Comparison of ENCODE assay signal across 10 mouse cellular contexts in genomic region chr3:118435248-118435647, GRCm38 (mm10).
DNase-seq lines count a peak whose midpoint lies in the region; ATAC-seq and TF ChIP-seq lines count a peak whose summit lies in the region.
"Had no signal": no experiment of that assay in that cellular context is flagged by ENCODE, and none has a peak within 500 bp of the region (broad histone marks: within the 10 kb centered on the region; RNA-seq: fewer than 3 reads in every experiment).

No protein-coding gene starts in this region.

- intact Hi-C loops in heart, postnatal 10 days (cut with DNase I): no loop called here

- H3K27me3 ChIP-seq in heart, embryonic 10.5 days (ENCODE audit: insufficient read depth, poor library complexity, severe bottlenecking): peaks cover 62% of the 10 kb centered on the region
- H3K27me3 ChIP-seq in E14TG2a.4 (ENCODE audit: insufficient read depth, low read length): peaks cover 57% of the 10 kb centered on the region
- no peaks in the 10 kb centered on the region for H3K27me3 ChIP-seq in forebrain, embryonic 15.5 days
- H3K27me3 ChIP-seq in limb, embryonic 14.5 days (ENCODE audit: control insufficient read depth, insufficient read depth, low read length): peaks cover 37% of the 10 kb centered on the region

- H3K4me1 ChIP-seq in heart, embryonic 10.5 days: peaks cover 5% of the 10 kb centered on the region
- peaks cover 24% of the 10 kb centered on the region for H3K4me1 ChIP-seq in E14TG2a.4 (replicated peaks; ENCODE audit: low read depth, low read length)
- peaks cover 30% of the 10 kb centered on the region for H3K4me1 ChIP-seq in forebrain, embryonic 15.5 days
- H3K4me1 ChIP-seq in limb, embryonic 14.5 days (ENCODE audit: control insufficient read depth, insufficient read depth, low read length): peaks cover 17% of the 10 kb centered on the region

- peak overlapping the region; percentile 62; the same call in 1 of the 2 replicates for H3K4me3 ChIP-seq in heart, embryonic 10.5 days
- peak overlapping the region; percentile 63 for H3K4me3 ChIP-seq in E14TG2a.4 (replicated peaks; ENCODE audit: low read length)
- peak overlapping the region; percentile 55 for H3K4me3 ChIP-seq in forebrain, embryonic 15.5 days
- H3K4me3 ChIP-seq in limb, embryonic 14.5 days (replicated peaks; ENCODE audit: low read length): peak overlapping the region; percentile 41; the same call in 1 of the 2 replicates

- 10% methylated on average over 9 of the region's 9 CpGs for WGBS in heart, embryonic 10.5 days
- 13% methylated on average over 9 of the region's 9 CpGs for WGBS in forebrain, embryonic 15.5 days
- 10% methylated on average over 9 of the region's 9 CpGs for WGBS in limb, embryonic 14.5 days

- no peak for TF ChIP-seq POLR2A in limb, embryonic 14.5 days (IDR thresholded peaks at IDR 0.05; ENCODE audit: borderline replicate concordance, extremely low read depth, insufficient read depth, insufficient read length)

- no peak for DNase-seq in heart, embryonic 10.5 days (ENCODE audit: low spot score)
- DNase-seq in heart, postnatal 10 days: no peak
- DNase-seq in limb, embryonic 14.5 days (ENCODE audit: low spot score): no peak
- DNase-seq in gastrocnemius, postnatal 25 days: no peak
- DNase-seq in cerebellum, postnatal 14 days: no peak
- DNase-seq in gastrocnemius, postnatal 10 days: no peak
- DNase-seq: cerebellum, adult 9-10 months; heart, postnatal 36 days had no signal

- H3K9me3 ChIP-seq in heart, embryonic 10.5 days: no peaks in the 10 kb centered on the region
- H3K9me3 ChIP-seq in E14TG2a.4 (ENCODE audit: low read length): no peaks in the 10 kb centered on the region
- no peaks in the 10 kb centered on the region for H3K9me3 ChIP-seq in forebrain, embryonic 15.5 days
- H3K9me3 ChIP-seq in limb, embryonic 14.5 days (ENCODE audit: control insufficient read depth, low read length): no peaks in the 10 kb centered on the region

- TF ChIP-seq CTCF in E14TG2a.4 (conservative IDR thresholded peaks at IDR 0.05; ENCODE audit: low read length): no peak

- H3K4me2 ChIP-seq in forebrain, embryonic 15.5 days (replicated peaks): peak overlapping the region; percentile 89
- H3K4me2 ChIP-seq in limb, embryonic 14.5 days (replicated peaks; ENCODE audit: low read depth, low read length, severe bottlenecking): peak overlapping the region; percentile 72

- H3K9ac ChIP-seq in forebrain, embryonic 15.5 days (replicated peaks): peak overlapping the region; percentile 70
- no peak overlapping the region for H3K9ac ChIP-seq in limb, embryonic 14.5 days (ENCODE audit: low read depth, low read length, severe bottlenecking)

- H3K36me3 ChIP-seq in heart, embryonic 10.5 days: no peaks in the 10 kb centered on the region
- no peaks in the 10 kb centered on the region for H3K36me3 ChIP-seq in E14TG2a.4 (ENCODE audit: insufficient read depth, low read length)
- no peaks in the 10 kb centered on the region for H3K36me3 ChIP-seq in forebrain, embryonic 15.5 days
- no peaks in the 10 kb centered on the region for H3K36me3 ChIP-seq in limb, embryonic 14.5 days (ENCODE audit: control insufficient read depth, insufficient read depth, low read length)

- no peak for ATAC-seq in forebrain, embryonic 15.5 days (replicated peaks)
- ATAC-seq in limb, embryonic 14.5 days (ENCODE audit: low FRiP score, low read depth): no peak

- no peak overlapping the region for H3K27ac ChIP-seq in heart, embryonic 10.5 days
- peak overlapping the region; percentile 87 for H3K27ac ChIP-seq in forebrain, embryonic 15.5 days (replicated peaks)
- no peak overlapping the region for H3K27ac ChIP-seq in limb, embryonic 14.5 days (replicated peaks; ENCODE audit: low read depth, low read length)
